Mouse (Mus musculus) hindbrain, embryonic 12.5 days (tissue): ENCODE data around the gene Bod1l. TPM values are rescaled to one million over a fixed set of nuclear protein-coding genes. Genes with fewer than 3 reads are reported as not detected.
A peak's percentile ranks its signal among the peaks of the same experiment; 100 is the strongest.

Experiments
- ATAC-seq: fragments of 200-750 bp; cut with Nextera tagmentation; 2 replicates; pipeline ENCODE4 v1.8.0; 2017; ENCODE audit warnings: moderate TSS enrichment; ENCODE audit not compliant: low FRiP score
- H3K27ac ChIP-seq: fragments of 300-500 bp; sonication (generic); 2 replicates; pipeline ENCODE4 v1.5.1; 2016; ENCODE audit warnings: mild to moderate bottlenecking
- H3K27me3 ChIP-seq: fragments of 300-500 bp; sonication (generic); 2 replicates; pipeline ENCODE4 v1.6.1; 2016; ENCODE audit warnings: mild to moderate bottlenecking
- H3K36me3 ChIP-seq: fragments of 300-500 bp; sonication (generic); 2 replicates; pipeline ENCODE4 v1.6.1; 2016; ENCODE audit warnings: mild to moderate bottlenecking
- H3K4me1 ChIP-seq: fragments of 300-500 bp; sonication (generic); 2 replicates; pipeline ENCODE4 v1.6.1; 2016
- H3K4me2 ChIP-seq: fragments of 300-500 bp; sonication (generic); replicated peaks from 2 replicates; pipeline ENCODE4 v1.6.1; 2016; ENCODE audit warnings: mild to moderate bottlenecking
- H3K4me3 ChIP-seq: fragments of 300-500 bp; sonication (generic); 2 replicates; pipeline ENCODE4 v1.5.1; 2016; ENCODE audit warnings: mild to moderate bottlenecking
- H3K9ac ChIP-seq: fragments of 300-500 bp; sonication (generic); 2 replicates; pipeline ENCODE4 v1.6.1; 2016; ENCODE audit warnings: mild to moderate bottlenecking, moderate library complexity
- H3K9me3 ChIP-seq: fragments of 300-500 bp; sonication (generic); replicated peaks from 2 replicates; pipeline ENCODE4 v1.6.1; 2016; ENCODE audit warnings: mild to moderate bottlenecking
- WGBS: fragments of 180-500 bp; shearing (Covaris S2); methylation state at CpG from one replicate; pipeline ENCODE4 v1.1.7; 2016; 5-methylcytosine and 5-hydroxymethylcytosine counted together
- microRNA-seq: library from miRNA; unstranded; fragments of <30 nt; microRNA quantifications from one replicate; pipeline ENCODE4, GENCODE M21; 2017
- polyA plus RNA-seq: library from polyadenylated mRNA; unstranded; fragments of >200 nt; fragmentation: Nextera tagmentation; extraction: Ambion mirVana; gene quantifications from 2 replicates; pipeline ENCODE4 v1.2.1, GENCODE M21; 2016

The Bod1l gene
- polyA plus RNA-seq, 1 experiment from 2014 or later = 29.6 TPM

DNA sequence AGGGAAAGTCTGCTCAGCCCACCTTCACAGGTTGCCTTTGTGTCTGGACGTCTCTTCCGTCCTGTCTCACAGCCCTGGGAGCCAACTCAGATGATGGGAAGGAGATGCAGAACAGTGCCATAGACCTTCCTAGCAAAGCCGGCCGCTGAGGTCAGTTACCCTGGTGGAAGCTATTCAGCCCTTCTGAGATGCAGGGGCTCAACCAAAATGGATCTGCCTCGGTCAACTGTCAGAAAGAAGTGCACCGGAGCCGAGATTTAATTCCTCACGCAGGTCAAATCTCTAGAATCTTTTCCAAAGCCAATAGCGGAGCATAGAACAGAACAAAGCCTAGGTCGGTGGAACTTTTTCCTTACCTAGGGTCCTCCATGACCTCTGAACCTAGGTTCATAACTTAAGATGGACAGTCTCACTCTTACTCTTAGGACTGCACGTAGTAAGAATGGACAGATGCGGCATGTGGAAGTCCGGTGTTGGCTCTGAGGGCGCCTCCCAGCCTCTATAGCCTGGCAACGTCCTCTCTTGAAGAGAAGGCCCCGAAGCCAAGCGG lies 89.8 kb downstream of the Bod1l start:
- peaks cover 98% of the 10 kb centered on the region for H3K27me3 ChIP-seq
- H3K4me3 ChIP-seq = no peak overlapping the region
- no peaks in the 10 kb centered on the region for H3K36me3 ChIP-seq
- no peaks in the 10 kb centered on the region for H3K9me3 ChIP-seq
- no peak for ATAC-seq
- WGBS = under 1% methylated on average over 17 of the region's 17 CpGs
- peak overlapping the region; percentile 13; the same call in 1 of the 2 replicates for H3K4me2 ChIP-seq
- H3K27ac ChIP-seq = no peak overlapping the region
- H3K9ac ChIP-seq = no peak overlapping the region
- 0 out of 2 replicates have a peak, but pooled peaks cover 4% of the 10 kb centered on the region for H3K4me1 ChIP-seq

DNA sequence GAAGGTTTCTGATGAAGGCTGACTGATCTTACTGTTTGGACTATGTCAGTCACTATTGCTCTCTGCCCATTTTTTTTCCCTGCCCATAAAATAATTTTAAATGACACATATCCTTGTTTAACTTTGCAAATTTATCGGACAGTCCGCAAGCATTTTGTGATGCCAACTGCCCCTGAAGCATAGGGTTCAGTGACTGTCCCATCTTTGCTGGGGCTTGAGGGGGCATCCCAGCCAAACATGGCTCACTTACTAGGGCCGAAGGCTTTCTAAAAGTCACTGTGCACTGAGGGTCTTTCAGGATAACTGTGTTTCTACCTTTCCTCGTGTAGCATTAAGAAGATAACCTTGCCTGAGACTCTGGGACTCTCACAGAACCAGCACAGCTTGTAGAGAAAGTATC lies 91.4 kb downstream of the Bod1l start:
- no peak overlapping the region for H3K4me3 ChIP-seq
- WGBS = 30% methylated on average over 4 of the region's 4 CpGs
- no peak for ATAC-seq

DNA sequence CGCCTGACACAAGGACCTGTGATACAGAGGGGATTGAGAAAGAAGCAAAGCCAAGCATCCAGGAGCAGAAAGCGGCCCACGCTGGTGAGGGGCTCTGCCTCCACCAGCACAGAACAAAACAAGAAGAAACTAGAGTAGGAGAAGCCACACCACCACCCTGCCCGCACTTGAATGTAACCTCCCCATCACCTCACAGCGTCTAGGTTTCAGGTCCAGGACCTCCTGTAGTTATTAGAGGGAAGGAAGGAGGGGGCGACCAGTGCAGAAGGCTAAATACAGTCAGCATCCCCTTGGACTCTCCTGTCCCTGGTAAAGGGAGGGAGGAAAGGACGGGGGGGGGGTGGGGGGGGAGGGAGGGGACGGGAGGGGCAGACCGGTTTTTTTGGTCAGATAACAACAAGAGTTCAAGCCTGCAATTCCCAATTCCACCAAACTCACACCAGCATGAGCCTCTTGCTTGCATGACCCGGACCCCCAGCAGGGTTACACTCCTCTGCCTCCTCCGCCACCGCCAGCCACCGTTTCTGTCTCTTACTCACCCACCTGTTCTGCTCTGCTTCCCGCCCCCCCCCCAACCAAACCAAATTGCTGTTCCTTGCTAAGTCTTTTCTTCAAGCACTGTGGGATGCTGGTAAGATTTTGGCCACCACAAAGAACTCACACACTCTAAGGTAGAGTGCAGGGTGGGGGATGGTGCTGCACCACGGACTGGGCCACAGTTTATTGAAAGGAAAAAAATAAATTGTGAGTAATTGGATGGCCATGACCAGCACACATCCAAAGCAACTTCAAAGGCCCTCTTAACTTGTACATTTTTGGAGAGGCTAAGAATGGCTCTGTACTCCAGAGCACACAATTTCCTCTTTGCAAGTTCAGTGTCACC lies 99.0 kb downstream of the Bod1l start:
- Histone ChIP-seq H3K4me2 (no peak overlapping the region), H3K4me3 (no peak overlapping the region), H3K36me3 (no peaks in the 10 kb centered on the region), H3K27ac (no peak overlapping the region), H3K9ac (no peak overlapping the region), H3K9me3 (no peaks in the 10 kb centered on the region), H3K27me3 (peaks cover 69% of the 10 kb centered on the region), H3K4me1 (no peaks in the 10 kb centered on the region)
- WGBS = 4% methylated on average over 13 of the region's 15 CpGs
- 0 out of 2 replicates have a peak, but pooled peaks have one; percentile 32 for ATAC-seq

More for the DNA sequence above, 91.4 kb downstream of the Bod1l start:
- Histone ChIP-seq H3K9ac (no peak overlapping the region), H3K9me3 (no peaks in the 10 kb centered on the region), H3K27me3 (peaks cover 98% of the 10 kb centered on the region), H3K4me1 (0 out of 2 replicates have a peak, but pooled peaks cover 4% of the 10 kb centered on the region), H3K27ac (no peak overlapping the region), H3K4me2 (no peak overlapping the region), H3K36me3 (no peaks in the 10 kb centered on the region)

DNA sequence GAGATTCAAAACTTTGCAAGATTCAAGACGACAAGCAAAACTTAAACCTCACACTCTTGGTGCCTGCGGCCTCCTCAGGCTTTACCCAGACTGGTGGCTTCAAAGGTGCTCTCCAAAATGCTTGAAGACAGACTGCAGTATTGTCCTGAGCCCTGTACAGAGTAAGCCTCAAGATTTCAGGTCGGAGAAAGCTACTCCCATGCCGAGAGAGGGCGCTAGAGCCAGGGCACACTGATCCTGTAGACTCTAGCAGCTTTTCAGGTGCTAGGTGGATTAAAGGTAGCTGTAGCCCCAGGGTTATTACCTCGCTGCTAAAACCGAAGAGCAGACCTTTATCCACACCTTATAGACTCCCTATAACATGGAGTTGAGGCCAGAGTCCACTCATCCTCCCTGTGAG lies 99.9 kb downstream of the Bod1l start:
- Histone ChIP-seq H3K27ac (no peak overlapping the region), H3K9ac (no peak overlapping the region), H3K4me2 (no peak overlapping the region), H3K27me3 (peaks cover 60% of the 10 kb centered on the region), H3K36me3 (no peaks in the 10 kb centered on the region), H3K9me3 (no peaks in the 10 kb centered on the region), H3K4me3 (no peak overlapping the region), H3K4me1 (no peaks in the 10 kb centered on the region)
- no peak for ATAC-seq
- 7% methylated on average over 7 of the region's 7 CpGs for WGBS

GRCm38 (mm10) chr5:41738817-41739216 lies 105.3 kb downstream of the Bod1l start:
- ATAC-seq = no peak
- Histone ChIP-seq H3K4me2 (no peak overlapping the region), H3K4me3 (no peak overlapping the region), H3K36me3 (no peaks in the 10 kb centered on the region), H3K27me3 (peaks cover 6% of the 10 kb centered on the region), H3K9ac (no peak overlapping the region), H3K9me3 (no peaks in the 10 kb centered on the region), H3K4me1 (no peaks in the 10 kb centered on the region), H3K27ac (no peak overlapping the region)
- WGBS = 72% methylated on average over 6 of the region's 6 CpGs

Small RNAs within 50 kb of the gene (microRNA-seq; reads per million reads assigned to microRNA genes)
- gene Mir6414 = not detected

Other genes starting within 250 kb of the Bod1l start
- 85.1 and 87.1 TPM in 2 replicates for gene Rab28, start 136.2 kb downstream of the Bod1l start, polyA plus RNA-seq
- gene Nkx3-2, start 79.8 kb downstream of the Bod1l start, polyA plus RNA-seq = 2.4 and 5.6 TPM in 2 replicates
- not detected in 2 replicates for gene Gm16223, start 223.6 kb upstream of the Bod1l start, polyA plus RNA-seq